Mouse (Mus musculus) neutrophil, adult 5-6 weeks (primary cell): ENCODE measurements around the gene Btbd16. TPM values are rescaled to one million over a fixed set of nuclear protein-coding genes. Genes with fewer than 3 reads are reported as not detected.

Experiments used
- ATAC-seq: fragments of 151-379, 151-347 bp; 2 replicates; pipeline ENCODE4 v1.8.0; 2017; ENCODE audit warnings: mild to moderate bottlenecking, moderate TSS enrichment; ENCODE audit not compliant: insufficient number of reproducible peaks, poor library complexity, low FRiP score, severe bottlenecking; ENCODE audit errors: extremely low read depth
- total RNA-seq: library from RNA; stranded (forward); fragments of 200-1000 nt; gene quantifications from 2 replicates; pipeline ENCODE4 v1.2.3, GENCODE M21; 2017

Gene Btbd16
- total RNA-seq, 1 experiment from 2014 or later, result not detected

DNA sequence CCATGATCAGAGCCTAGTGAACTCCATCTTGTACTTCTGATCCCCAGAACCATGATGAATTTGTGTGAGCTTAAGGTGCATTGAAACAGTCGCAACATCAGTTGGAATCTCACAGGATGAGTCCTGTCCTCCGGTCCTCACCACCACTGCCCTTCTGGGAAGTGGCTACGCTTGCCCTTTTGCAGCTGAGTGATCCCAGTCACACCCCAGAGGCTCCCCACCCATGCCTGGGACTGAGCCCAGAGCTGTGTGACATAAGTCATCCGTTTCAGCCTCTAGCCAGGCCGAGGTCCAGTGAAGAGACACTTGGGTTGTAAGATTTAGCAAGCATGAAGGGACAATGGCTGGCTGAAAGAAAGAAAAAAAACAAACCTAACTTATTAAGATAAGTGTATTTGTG lies 31.1 kb downstream of the Btbd16 start:
- no peak for ATAC-seq

DNA sequence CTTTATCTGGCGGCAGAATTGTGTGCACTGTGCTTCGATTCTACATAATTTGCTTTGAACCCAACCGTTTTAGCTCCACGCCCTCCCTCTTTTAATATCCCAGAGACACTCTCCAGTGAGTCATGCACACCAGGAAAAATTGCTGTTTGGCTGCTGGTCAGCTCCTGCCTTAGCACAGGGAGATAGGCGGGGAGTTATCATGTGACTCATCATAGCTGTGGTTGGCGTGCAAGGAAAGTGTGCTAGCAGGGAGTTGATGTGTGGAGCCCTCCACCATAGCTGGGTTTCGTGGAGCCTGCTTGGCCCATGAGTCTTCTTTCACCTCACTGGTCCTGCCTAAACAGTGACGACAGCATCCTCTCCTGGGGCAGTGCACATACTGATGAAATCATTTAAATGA lies 33.9 kb downstream of the Btbd16 start:
- no peak for ATAC-seq

DNA sequence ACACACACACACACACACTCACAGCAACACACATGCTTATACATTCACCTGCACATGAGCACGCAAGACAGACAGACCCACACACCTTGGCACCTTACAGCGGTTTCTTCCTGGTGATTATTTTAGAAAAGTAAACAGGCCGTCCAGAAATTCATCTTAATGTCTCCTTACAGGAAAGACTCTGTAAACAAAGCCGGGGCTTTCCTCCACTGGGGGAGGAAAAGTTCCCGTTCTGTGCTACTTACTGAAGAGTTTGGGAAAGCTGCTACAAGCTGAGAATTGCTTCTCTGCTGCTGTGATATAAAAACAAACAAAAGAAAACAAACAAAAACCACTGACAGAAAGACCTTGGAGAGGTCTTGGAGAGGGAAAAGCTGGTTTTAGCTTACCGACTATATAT lies 34.8 kb downstream of the Btbd16 start:
- no peak for ATAC-seq

DNA sequence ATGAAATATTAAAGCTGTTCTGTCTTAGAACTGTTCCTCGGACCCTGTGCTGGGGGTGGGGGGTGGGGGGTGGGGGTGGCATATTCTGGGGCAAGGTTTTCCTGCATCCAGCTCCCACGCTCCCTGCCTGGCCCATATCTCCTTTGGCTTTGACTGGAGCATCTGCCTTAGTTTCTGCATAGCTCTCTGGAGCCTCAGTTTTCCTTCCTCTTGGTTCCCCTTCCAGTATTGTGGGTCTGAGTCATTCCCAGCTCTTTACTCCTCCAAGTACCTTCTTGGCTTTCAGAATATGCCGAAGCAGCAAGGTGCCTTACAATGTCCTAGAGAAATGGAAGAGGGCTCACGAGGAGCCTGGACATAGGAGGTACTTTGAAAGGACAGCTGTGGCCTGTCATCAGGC lies 36.4 kb downstream of the Btbd16 start:
- no peak for ATAC-seq

DNA sequence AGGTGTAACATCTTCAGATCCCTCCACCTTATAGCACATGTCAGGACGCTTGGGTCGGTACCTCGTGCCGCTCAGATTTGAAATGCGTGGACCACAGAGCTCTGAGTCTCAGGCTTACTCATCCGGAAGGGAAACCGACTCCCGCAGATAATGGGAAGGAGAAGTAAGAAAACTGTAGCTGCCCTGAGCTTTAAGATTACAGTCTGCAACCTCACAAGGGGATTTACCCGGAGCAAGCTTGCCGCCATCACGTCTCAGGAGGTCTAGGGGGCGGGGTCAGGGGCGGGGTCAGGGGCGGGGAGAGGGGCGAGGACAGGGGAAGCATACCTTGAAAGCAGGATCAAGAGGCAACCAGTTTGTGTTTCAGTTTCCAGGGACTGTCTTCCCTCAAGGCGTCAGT lies 38.5 kb downstream of the Btbd16 start:
- no peak for ATAC-seq

GRCm38 (mm10) chr7:130815601-130816000 lies 41.7 kb downstream of the Btbd16 start:
- no peak for ATAC-seq

- ATAC-seq, result no peak
These were observed 42.4 kb downstream of the Btbd16 start for GRCm38 (mm10) chr7:130816243-130816642.

- ATAC-seq, result no peak
These were observed 44.9 kb downstream of the Btbd16 start for GRCm38 (mm10) chr7:130818813-130819212.

DNA sequence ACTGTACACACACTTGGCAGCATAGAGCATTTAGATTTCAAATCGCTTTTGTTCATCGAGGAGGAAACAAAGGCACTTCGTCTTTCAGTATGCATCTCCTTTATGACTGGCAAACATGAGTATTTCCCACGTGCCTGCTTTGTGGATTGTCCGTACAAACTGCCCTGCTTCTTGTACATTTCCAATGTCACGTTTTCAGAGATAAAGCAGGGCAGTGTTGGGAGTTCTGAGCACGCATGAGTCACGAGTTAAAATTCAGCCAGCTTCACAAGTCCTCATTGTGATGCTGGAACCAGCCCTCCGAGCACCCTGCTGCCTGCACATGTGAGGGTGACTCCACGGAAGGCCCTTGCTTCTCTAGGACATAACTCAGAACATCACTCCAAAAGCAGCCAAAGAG lies 45.8 kb downstream of the Btbd16 start:
- no peak for ATAC-seq

DNA sequence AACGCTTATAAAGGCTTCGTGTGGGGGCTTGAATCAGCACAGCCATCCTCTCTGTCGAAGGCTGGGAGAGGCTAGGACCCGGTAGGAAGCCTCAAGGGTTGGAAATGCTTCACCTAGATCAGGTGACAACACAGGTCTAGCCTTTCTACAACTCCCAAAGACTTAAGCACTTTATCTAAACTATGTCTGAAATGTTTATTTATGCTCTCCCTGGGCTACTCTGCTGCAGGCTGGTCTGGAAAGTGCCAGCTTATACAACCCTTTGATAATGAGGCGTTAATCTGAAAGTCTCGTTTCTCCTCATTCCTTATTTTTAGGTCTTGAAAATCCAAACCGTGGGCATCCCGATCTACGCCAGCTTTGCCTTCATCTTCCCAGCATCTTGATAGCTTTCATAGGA lies 50.1 kb downstream of the Btbd16 start:
- no peak for ATAC-seq

GRCm38 (mm10) chr7:130826343-130826742 lies 52.5 kb downstream of the Btbd16 start:
- ATAC-seq, result no peak

GRCm38 (mm10) chr7:130827431-130827830 lies 53.6 kb downstream of the Btbd16 start:
- no peak for ATAC-seq

- 0 out of 2 replicates have a peak, but pooled peaks have one; percentile 2 for ATAC-seq
These were observed 54.1 kb downstream of the Btbd16 start for GRCm38 (mm10) chr7:130827844-130828403.

- peak; percentile 17; the same call in 1 of the 2 replicates for ATAC-seq
These were observed 54.6 kb downstream of the Btbd16 start for GRCm38 (mm10) chr7:130828475-130828874.

- no peak for ATAC-seq
These were observed 57.7 kb downstream of the Btbd16 start for GRCm38 (mm10) chr7:130831586-130831985.

DNA sequence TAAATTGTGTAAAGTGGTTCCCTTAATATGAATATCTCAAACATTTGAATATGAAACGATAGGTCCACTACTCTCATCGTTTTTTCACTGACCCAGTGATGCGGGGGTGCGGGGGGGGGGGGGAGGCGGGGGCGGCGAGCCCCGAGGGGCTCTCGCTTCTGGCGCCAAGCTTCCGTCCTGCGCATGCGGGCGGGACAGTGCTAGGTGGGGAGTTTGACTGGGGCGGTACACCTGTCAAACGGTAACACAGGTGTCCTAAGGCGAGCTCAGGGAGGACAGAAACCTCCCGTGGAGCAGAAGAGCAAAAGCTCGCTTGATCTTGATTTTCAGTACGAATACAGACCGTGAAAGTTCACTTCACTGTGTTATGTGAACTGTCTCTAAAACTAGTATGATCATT lies 60.4 kb downstream of the Btbd16 start:
- peak; percentile 95 for ATAC-seq

GRCm38 (mm10) chr7:130834958-130835861 lies 61.3 kb downstream of the Btbd16 start:
- ATAC-seq, result no peak

GRCm38 (mm10) chr7:130836066-130836465 lies 62.2 kb downstream of the Btbd16 start:
- ATAC-seq, result no peak

GRCm38 (mm10) chr7:130837941-130838657 lies 64.2 kb downstream of the Btbd16 start:
- ATAC-seq, result no peak

- no peak for ATAC-seq
These were observed 64.8 kb downstream of the Btbd16 start for GRCm38 (mm10) chr7:130838658-130839025.
